Mouse (Mus musculus): ENCODE data around the gene Tm4sf5.

DNA sequence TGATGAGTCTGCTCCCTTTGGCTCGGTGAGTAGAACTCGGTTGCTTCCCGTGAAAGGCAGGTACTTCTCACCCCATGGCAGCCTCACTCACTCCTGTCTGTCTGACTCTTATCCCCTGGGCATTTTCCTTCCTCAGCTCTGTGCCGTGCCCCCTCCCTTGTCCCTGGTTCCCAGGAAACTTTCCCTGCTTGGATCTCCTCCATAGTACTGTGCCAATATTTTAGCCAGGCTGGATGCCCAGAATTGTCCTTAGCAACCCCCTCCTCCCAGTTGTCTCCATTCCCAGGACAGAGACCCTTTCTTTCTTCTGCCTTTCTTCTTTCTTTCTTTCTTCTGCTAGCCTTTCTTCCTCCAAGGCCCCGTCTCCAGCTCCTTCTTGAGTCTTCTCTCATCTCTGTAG, 36.4 kb downstream of the Tm4sf5 start:
- TF ChIP-seq CTCF (IDR thresholded peaks at IDR 0.05; ENCODE audit: insufficient read depth, low read depth, low read length) (no peak), POLR2A (IDR thresholded peaks at IDR 0.05; ENCODE audit: insufficient read depth, low read depth, low read length) (no peak)

Measured in olfactory bulb, adult 2 months (tissue).